Mouse (Mus musculus): Measurements from ENCODE around the gene Sun3. TPM values are rescaled to one million over a fixed set of nuclear protein-coding genes. Genes with fewer than 3 reads are reported as not detected.

The Sun3 gene
- 0.22 and 0.47 TPM in 2 replicates for polyA plus RNA-seq (2015; fragmentation: Nextera tagmentation; extraction: Ambion mirVana)

DNA sequence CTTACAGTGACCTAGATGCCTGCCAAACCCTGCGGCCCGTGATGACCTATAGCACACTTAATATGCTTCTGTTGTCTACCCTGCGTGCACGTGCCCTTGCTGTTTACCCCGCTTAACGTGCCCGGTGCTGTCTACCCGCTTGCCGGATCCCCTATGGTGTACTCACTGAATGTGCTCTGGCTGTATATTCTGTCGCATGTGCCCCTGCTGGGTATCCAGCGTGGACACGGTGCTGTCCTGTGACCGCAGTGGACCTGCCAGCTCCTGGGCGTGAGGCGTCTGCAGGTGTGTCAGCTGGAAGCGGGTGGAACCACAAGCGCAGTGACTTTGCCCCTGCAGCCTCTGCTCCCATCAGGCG is at the start of gene Sun3:
Gene Sun3 (minus strand): TSS at position 289 of the 358 bp plus-strand sequence.
- Histone ChIP-seq H3K36me3 (no peaks in the 10 kb centered on the region), H3K4me3 (peak within 1 kb of the TSS; percentile 57), H3K4me2 (peak within 1 kb of the TSS; percentile 99), H3K27ac (replicated peaks) (no peak within 1 kb of the TSS), H3K9ac (peak within 1 kb of the TSS; percentile 30; the same call in 1 of the 2 replicates), H3K4me1 (replicated peaks) (peaks cover 8% of the 10 kb centered on the region; the same call in 1 of the 2 replicates), H3K27me3 (peaks cover 11% of the 10 kb centered on the region), H3K9me3 (no peaks in the 10 kb centered on the region)
- ATAC-seq (ENCODE audit: low FRiP score, low read depth): peak; percentile 78
- WGBS: under 1% methylated on average over 18 of the region's 18 CpGs

- H3K27me3 ChIP-seq: no peaks in the 10 kb centered on the region
- H3K4me2 ChIP-seq: no peak overlapping the region
- no peaks in the 10 kb centered on the region for H3K36me3 ChIP-seq
- H3K9me3 ChIP-seq: no peaks in the 10 kb centered on the region
- 84% methylated on average over 3 of the region's 3 CpGs for WGBS
- no peaks in the 10 kb centered on the region for H3K4me1 ChIP-seq (replicated peaks)
- H3K9ac ChIP-seq: no peak overlapping the region
- H3K27ac ChIP-seq (replicated peaks): peak overlapping the region; percentile 25; the same call in 1 of the 2 replicates
- no peak overlapping the region for H3K4me3 ChIP-seq
- ATAC-seq (ENCODE audit: low FRiP score, low read depth): no peak
These were observed 27.7 kb upstream of the Sun3 start for GRCm38 (mm10) chr11:9076444-9076843.

- WGBS: 69% methylated on average over 5 of the region's 5 CpGs
- no peaks in the 10 kb centered on the region for H3K27me3 ChIP-seq
- no peaks in the 10 kb centered on the region for H3K4me1 ChIP-seq (replicated peaks)
- no peak overlapping the region for H3K27ac ChIP-seq (replicated peaks)
- H3K9ac ChIP-seq: no peak overlapping the region
- H3K4me2 ChIP-seq: no peak overlapping the region
- no peak for ATAC-seq (ENCODE audit: low FRiP score, low read depth)
- no peaks in the 10 kb centered on the region for H3K9me3 ChIP-seq
- no peaks in the 10 kb centered on the region for H3K36me3 ChIP-seq
- no peak overlapping the region for H3K4me3 ChIP-seq
These were observed 11.7 kb upstream of the Sun3 start for GRCm38 (mm10) chr11:9060484-9060883.

DNA sequence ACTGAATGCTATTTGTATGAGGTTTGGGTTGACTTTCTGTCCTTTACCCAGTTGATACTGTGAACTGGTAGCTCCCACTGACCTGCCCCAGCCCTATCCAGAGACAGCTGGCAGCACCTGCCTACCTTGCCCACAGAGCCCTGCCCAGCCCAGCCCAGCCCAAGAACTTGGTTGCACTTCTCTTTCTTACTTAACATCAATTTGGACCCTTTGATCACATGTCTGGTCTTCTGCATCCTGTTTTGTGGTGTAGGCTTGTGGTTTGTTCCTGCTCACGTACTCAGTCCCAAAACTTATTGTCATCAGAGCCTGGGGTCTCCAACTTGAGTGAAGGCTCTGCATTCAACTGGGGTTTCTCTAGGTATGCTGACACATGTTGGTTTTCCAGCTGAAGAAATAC is 11.2 kb upstream of the Sun3 start:
- H3K4me3 ChIP-seq: no peak overlapping the region
- WGBS: 70% methylated on average over 1 of the region's 1 CpGs
- no peaks in the 10 kb centered on the region for H3K36me3 ChIP-seq
- H3K9me3 ChIP-seq: no peaks in the 10 kb centered on the region
- no peak overlapping the region for H3K27ac ChIP-seq (replicated peaks)
- H3K9ac ChIP-seq: no peak overlapping the region
- ATAC-seq (ENCODE audit: low FRiP score, low read depth): no peak
- H3K27me3 ChIP-seq: no peaks in the 10 kb centered on the region
- H3K4me1 ChIP-seq (replicated peaks): no peaks in the 10 kb centered on the region
- H3K4me2 ChIP-seq: no peak overlapping the region

DNA sequence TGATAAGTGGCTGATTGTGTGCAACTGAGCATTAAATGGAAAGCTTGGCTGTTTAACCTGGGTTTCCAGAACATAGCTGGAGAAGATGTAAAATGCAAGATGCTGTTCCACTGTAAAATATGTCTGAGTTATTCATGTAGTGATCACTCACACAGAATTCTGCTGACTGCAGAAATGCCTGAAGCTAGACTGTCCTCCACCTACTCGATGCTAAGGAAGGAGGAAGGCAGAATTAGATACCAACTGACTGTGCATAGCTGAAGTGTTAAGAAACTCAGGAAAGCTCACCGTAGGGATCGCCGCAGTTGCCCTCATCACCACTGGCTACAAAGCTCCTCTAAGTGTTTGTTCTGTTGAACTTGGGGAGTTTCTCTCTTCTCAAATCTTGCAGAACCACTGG is 8.9 kb upstream of the Sun3 start:
- H3K4me3 ChIP-seq: no peak overlapping the region
- no peak overlapping the region for H3K27ac ChIP-seq (replicated peaks)
- H3K9me3 ChIP-seq: no peaks in the 10 kb centered on the region
- no peak overlapping the region for H3K9ac ChIP-seq
- H3K4me1 ChIP-seq (replicated peaks): no peaks in the 10 kb centered on the region
- H3K36me3 ChIP-seq: no peaks in the 10 kb centered on the region
- no peak for ATAC-seq (ENCODE audit: low FRiP score, low read depth)
- no peaks in the 10 kb centered on the region for H3K27me3 ChIP-seq
- 88% methylated on average over 4 of the region's 4 CpGs for WGBS
- no peak overlapping the region for H3K4me2 ChIP-seq

GRCm38 (mm10) chr11:9056937-9057336 is 8.1 kb upstream of the Sun3 start:
- H3K36me3 ChIP-seq: no peaks in the 10 kb centered on the region
- no peak overlapping the region for H3K27ac ChIP-seq (replicated peaks)
- H3K4me2 ChIP-seq: no peak overlapping the region
- H3K9me3 ChIP-seq: no peaks in the 10 kb centered on the region
- WGBS: 95% methylated on average over 2 of the region's 2 CpGs
- H3K4me1 ChIP-seq (replicated peaks): no peaks in the 10 kb centered on the region
- no peak overlapping the region for H3K4me3 ChIP-seq
- H3K27me3 ChIP-seq: no peaks in the 10 kb centered on the region
- ATAC-seq (ENCODE audit: low FRiP score, low read depth): no peak
- H3K9ac ChIP-seq: no peak overlapping the region

DNA sequence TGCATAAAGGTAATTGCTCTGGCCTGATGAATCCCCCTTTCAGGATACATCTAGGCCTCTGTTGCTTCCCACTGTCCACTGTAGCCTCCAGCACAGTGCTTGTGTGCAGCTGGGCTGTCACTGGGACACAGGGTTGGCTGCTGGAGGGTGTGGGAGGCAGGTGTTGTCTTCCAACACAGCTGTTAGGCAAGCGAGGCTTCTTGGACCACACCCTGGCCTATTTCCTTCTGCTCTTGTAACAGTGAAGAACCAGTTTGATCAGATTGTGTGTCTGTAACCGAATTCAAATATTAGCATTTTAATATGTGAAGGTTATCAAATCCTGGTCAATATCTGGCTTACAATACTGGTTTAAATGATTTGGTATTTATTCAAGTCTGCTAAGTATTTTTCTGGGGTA is 3.1 kb upstream of the Sun3 start:
- 80% methylated on average over 2 of the region's 2 CpGs for WGBS
- Histone ChIP-seq H3K4me1 (replicated peaks) (peaks cover 8% of the 10 kb centered on the region; the same call in 1 of the 2 replicates), H3K4me2 (no peak overlapping the region), H3K9me3 (no peaks in the 10 kb centered on the region), H3K36me3 (no peaks in the 10 kb centered on the region), H3K4me3 (no peak overlapping the region), H3K27ac (replicated peaks) (no peak overlapping the region), H3K27me3 (peaks cover 11% of the 10 kb centered on the region), H3K9ac (no peak overlapping the region)
- no peak for ATAC-seq (ENCODE audit: low FRiP score, low read depth)

DNA sequence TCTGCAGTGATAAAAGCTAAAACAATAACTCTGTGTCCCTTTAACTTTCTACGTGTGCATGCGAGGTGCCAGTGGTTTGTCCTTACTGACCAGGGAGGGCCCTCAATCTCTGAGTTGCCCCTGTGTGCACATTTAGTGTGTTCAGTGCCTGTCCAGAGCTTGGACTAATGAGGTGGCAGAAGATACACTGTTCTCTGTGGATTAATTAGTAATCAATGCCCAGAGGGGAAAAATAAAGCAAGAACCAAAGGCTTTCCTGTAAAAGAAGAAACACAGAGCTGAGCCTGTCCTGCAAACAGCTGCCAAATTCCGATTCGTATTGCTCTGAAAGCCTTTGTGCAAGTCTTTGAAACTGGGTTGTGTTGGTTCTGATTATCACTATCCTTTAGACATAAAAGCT is 1.4 kb upstream of the Sun3 start:
- no peak overlapping the region for H3K4me2 ChIP-seq
- no peak overlapping the region for H3K4me3 ChIP-seq
- H3K9ac ChIP-seq: no peak overlapping the region
- 86% methylated on average over 4 of the region's 4 CpGs for WGBS
- H3K4me1 ChIP-seq (replicated peaks): peaks cover 8% of the 10 kb centered on the region; the same call in 1 of the 2 replicates
- H3K36me3 ChIP-seq: no peaks in the 10 kb centered on the region
- no peak for ATAC-seq (ENCODE audit: low FRiP score, low read depth)
- peaks cover 11% of the 10 kb centered on the region for H3K27me3 ChIP-seq
- H3K27ac ChIP-seq (replicated peaks): no peak overlapping the region
- no peaks in the 10 kb centered on the region for H3K9me3 ChIP-seq

DNA sequence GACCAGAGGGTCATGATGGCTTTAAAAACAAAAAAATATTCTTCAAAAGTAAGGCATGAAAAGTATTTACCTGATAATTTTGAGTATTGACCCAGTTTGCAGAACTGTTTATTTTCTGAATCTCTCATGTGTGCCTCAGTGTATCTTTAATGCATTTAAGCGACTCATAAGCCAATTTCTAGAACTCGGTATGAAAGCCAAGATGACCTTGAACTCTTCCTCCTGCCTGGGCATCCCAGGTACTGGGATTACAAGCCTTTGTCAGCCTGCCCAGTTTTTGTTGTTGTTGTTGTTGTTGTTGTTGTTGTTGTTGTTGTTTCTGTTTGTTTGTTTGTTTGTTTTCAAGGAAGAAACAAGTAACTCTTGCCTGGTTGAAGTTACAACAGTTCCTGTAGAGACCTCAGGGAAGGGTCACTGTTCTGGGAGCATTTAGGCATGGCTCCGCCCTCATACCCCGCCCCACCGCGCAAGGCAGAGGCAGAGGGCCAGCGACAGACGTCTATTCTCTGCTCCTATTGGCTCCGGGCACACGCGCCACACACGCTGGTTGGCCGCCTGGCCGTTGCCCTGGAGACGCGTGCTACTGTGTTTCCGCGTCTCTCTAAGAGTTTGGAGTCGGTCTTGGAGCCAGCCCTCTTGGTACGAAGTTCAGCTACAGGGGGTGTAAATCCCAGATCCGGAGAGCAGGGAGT is 634 bp downstream of the Sun3 start, which contains the start of gene Gm11992:
Gene Gm11992 (plus strand): TSS at position 584 of the 692 bp plus-strand sequence.
- Histone ChIP-seq H3K27ac (replicated peaks) (no peak within 1 kb of the TSS), H3K4me1 (replicated peaks) (peaks cover 8% of the 10 kb centered on the region; the same call in 1 of the 2 replicates), H3K4me3 (peak within 1 kb of the TSS; percentile 57), H3K9me3 (no peaks in the 10 kb centered on the region), H3K27me3 (peaks cover 11% of the 10 kb centered on the region), H3K9ac (peak within 1 kb of the TSS; percentile 30; the same call in 1 of the 2 replicates), H3K4me2 (peak within 1 kb of the TSS; percentile 99), H3K36me3 (no peaks in the 10 kb centered on the region)
- 5% methylated on average over 21 of the region's 21 CpGs for WGBS
- ATAC-seq (ENCODE audit: low FRiP score, low read depth): peak; percentile 100

DNA sequence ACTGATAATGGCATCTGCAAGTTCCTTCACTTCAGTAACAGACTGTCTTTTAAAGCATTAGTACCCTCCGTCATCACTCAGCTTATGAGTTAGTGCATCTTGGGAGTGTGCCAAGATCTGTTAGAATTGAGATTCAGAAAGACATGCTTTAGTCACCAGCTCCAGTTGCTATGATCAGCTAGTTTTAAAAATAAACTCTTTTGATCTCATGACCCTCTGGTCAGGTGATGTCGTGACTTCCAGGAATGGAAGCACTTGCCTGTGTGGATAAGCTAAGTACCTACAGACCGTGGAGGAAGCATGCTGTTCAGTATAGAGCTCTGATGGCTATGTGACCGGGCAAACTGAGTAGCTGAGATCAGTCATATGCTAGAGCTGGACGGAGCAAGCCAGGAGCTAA is 1.7 kb downstream of the Sun3 start:
- peaks cover 11% of the 10 kb centered on the region for H3K27me3 ChIP-seq
- peaks cover 8% of the 10 kb centered on the region; the same call in 1 of the 2 replicates for H3K4me1 ChIP-seq (replicated peaks)
- no peak for ATAC-seq (ENCODE audit: low FRiP score, low read depth)
- H3K36me3 ChIP-seq: no peaks in the 10 kb centered on the region
- no peak overlapping the region for H3K4me3 ChIP-seq
- H3K4me2 ChIP-seq: no peak overlapping the region
- H3K9ac ChIP-seq: no peak overlapping the region
- H3K27ac ChIP-seq (replicated peaks): no peak overlapping the region
- no peaks in the 10 kb centered on the region for H3K9me3 ChIP-seq
- 90% methylated on average over 5 of the region's 5 CpGs for WGBS

DNA sequence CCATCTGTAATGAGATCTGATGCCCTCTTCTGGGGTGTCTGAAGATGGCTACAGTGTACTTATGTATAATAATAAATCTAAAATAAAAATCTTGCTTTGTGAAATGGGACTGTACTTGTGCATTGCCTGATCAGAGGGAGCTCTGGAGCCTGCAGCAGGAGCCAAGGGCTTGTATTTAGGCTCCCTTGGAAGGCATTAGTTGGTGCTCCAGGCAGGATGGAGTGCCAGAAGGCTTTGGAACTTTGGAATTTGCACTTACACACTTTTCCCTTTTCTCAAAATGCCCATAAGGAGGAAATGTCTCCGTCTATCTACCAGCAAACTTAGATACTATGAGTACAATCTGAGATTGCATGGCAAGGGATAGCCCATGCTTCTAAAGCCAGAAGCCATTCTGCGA is 2.2 kb downstream of the Sun3 start:
- Histone ChIP-seq H3K27ac (replicated peaks) (no peak overlapping the region), H3K4me3 (no peak overlapping the region), H3K9me3 (no peaks in the 10 kb centered on the region), H3K27me3 (peaks cover 11% of the 10 kb centered on the region), H3K36me3 (no peaks in the 10 kb centered on the region), H3K4me2 (no peak overlapping the region), H3K4me1 (replicated peaks) (peaks cover 8% of the 10 kb centered on the region; the same call in 1 of the 2 replicates), H3K9ac (no peak overlapping the region)
- ATAC-seq (ENCODE audit: low FRiP score, low read depth): no peak
- 90% methylated on average over 2 of the region's 2 CpGs for WGBS

- Histone ChIP-seq H3K27me3 (no peaks in the 10 kb centered on the region), H3K36me3 (no peaks in the 10 kb centered on the region), H3K9me3 (no peaks in the 10 kb centered on the region), H3K4me1 (replicated peaks) (no peaks in the 10 kb centered on the region), H3K4me3 (no peak overlapping the region), H3K9ac (no peak overlapping the region), H3K27ac (replicated peaks) (no peak overlapping the region), H3K4me2 (no peak overlapping the region)
- WGBS: 91% methylated on average over 2 of the region's 2 CpGs
- ATAC-seq (ENCODE audit: low FRiP score, low read depth): no peak
These were observed 17.3 kb downstream of the Sun3 start for GRCm38 (mm10) chr11:9031530-9031929.

DNA sequence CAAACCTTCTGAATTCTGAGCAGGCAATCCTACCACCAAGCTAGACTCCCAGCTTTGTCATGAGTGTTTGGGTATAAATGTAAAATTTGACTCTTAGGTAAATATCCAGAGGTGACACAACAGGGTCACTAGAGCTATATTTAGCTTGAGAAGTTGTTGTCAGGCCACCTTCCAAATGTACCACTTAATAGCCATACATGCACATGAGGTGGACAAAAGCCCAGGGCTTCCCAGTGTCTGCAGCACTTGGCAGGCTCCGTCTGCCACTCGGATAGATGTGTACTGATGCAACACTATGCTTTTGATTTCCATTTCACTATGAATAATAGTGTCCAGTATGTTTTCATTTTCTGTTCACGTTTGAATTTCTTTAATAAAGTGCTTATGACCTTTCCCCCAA is 23.6 kb downstream of the Sun3 start:
- Histone ChIP-seq H3K4me1 (replicated peaks) (no peaks in the 10 kb centered on the region), H3K9me3 (no peaks in the 10 kb centered on the region), H3K9ac (no peak overlapping the region), H3K36me3 (no peaks in the 10 kb centered on the region), H3K27ac (replicated peaks) (no peak overlapping the region), H3K4me2 (no peak overlapping the region), H3K4me3 (no peak overlapping the region), H3K27me3 (no peaks in the 10 kb centered on the region)
- no peak for ATAC-seq (ENCODE audit: low FRiP score, low read depth)
- WGBS: 77% methylated on average over 3 of the region's 3 CpGs

Data from hindbrain, embryonic 15.5 days (tissue).